Mouse (Mus musculus): ENCODE data around the gene Tmem143.
"Not testable (repeated sequence)": the region's sequence is repeated elsewhere in the genome, so short reads cannot be mapped to it uniquely, and the experiment has no call there.

Tmem143 gene

GRCm38 (mm10) chr7:45896517-45897257 lies at the start of gene Tmem143, which contains the start of gene Syngr4:
Gene Tmem143 (plus strand): TSS chr7:45896941.
Gene Syngr4 (minus strand): TSS chr7:45896714.
- peak; percentile 93 to 97 for DNase-seq (ENCODE audit: low spot score in 2 of 2)

- no peak for DNase-seq (ENCODE audit: low spot score in 2 of 2)
These were observed 48.2 kb upstream of the Tmem143 start for GRCm38 (mm10) chr7:45848447-45849027.

- no peak for DNase-seq (ENCODE audit: low spot score in 2 of 2)
These were observed 46.1 kb upstream of the Tmem143 start for GRCm38 (mm10) chr7:45850661-45851060.

- DNase-seq (ENCODE audit: low spot score in 2 of 2) = no peak
These were observed 43.7 kb upstream of the Tmem143 start for GRCm38 (mm10) chr7:45853089-45853488.

- DNase-seq (ENCODE audit: low spot score in 2 of 2) = no peak
These were observed 39.5 kb upstream of the Tmem143 start for GRCm38 (mm10) chr7:45856950-45857901.

GRCm38 (mm10) chr7:45859008-45859407 lies 37.7 kb upstream of the Tmem143 start:
- DNase-seq (ENCODE audit: low spot score in 2 of 2) = no peak

GRCm38 (mm10) chr7:45862804-45863203 lies 33.9 kb upstream of the Tmem143 start:
- DNase-seq (ENCODE audit: low spot score in 2 of 2) = no peak

GRCm38 (mm10) chr7:45864435-45864834 lies 32.3 kb upstream of the Tmem143 start:
- no peak for DNase-seq (ENCODE audit: low spot score in 2 of 2)

GRCm38 (mm10) chr7:45865925-45866910 lies 30.5 kb upstream of the Tmem143 start:
- peak; percentile 69 to 91 for DNase-seq (ENCODE audit: low spot score in 2 of 2)

GRCm38 (mm10) chr7:45867871-45868270 lies 28.9 kb upstream of the Tmem143 start:
- DNase-seq (ENCODE audit: low spot score in 2 of 2) = no peak

GRCm38 (mm10) chr7:45869107-45869670 lies 27.6 kb upstream of the Tmem143 start:
- no peak for DNase-seq (ENCODE audit: low spot score in 2 of 2)

- DNase-seq (ENCODE audit: low spot score in 2 of 2) = peak in 1 of 2 experiments; percentile 35
These were observed 27.0 kb upstream of the Tmem143 start for GRCm38 (mm10) chr7:45869787-45870186.

GRCm38 (mm10) chr7:45870282-45871058 lies 26.3 kb upstream of the Tmem143 start:
- DNase-seq (ENCODE audit: low spot score in 2 of 2) = peak in 1 of 2 experiments; percentile 31

GRCm38 (mm10) chr7:45872624-45873023 lies 24.1 kb upstream of the Tmem143 start, which contains the start of gene Kdelr1:
Gene Kdelr1 (plus strand): TSS chr7:45872772.
- DNase-seq (ENCODE audit: low spot score in 2 of 2) = peak; percentile 90 to 93

GRCm38 (mm10) chr7:45873061-45873947 lies 23.4 kb upstream of the Tmem143 start:
- DNase-seq (ENCODE audit: low spot score in 2 of 2) = peak; percentile 71 to 82

- no peak for DNase-seq (ENCODE audit: low spot score in 2 of 2)
These were observed 19.8 kb upstream of the Tmem143 start for GRCm38 (mm10) chr7:45876895-45877294.

- not testable (repeated sequence) for DNase-seq (ENCODE audit: low spot score in 2 of 2)
These were observed 18.5 kb upstream of the Tmem143 start, which contains the start of gene Grin2d for GRCm38 (mm10) chr7:45878278-45878677. Gene Grin2d (minus strand): TSS chr7:45878378.

GRCm38 (mm10) chr7:45880531-45880930 lies 16.2 kb upstream of the Tmem143 start:
- DNase-seq (ENCODE audit: low spot score in 2 of 2) = no peak

Measured in spleen, postnatal 10 days (tissue).